Mouse (Mus musculus) left cerebral cortex, postnatal 36 days (tissue): Measurements from ENCODE around the gene Nkiras1. TPM values are rescaled to one million over a fixed set of nuclear protein-coding genes. Genes with fewer than 3 reads are reported as not detected.
"Not testable (repeated sequence)": the region's sequence is repeated elsewhere in the genome, so short reads cannot be mapped to it uniquely, and the experiment has no call there.

Source experiments
- DNase-seq, 2 experiments: peaks; one replicate each; pipeline ENCODE4 v3.0.0; 2021 to 2022; ENCODE audit warnings: low spot score in 2 of 2, mixed read lengths in 1 of 2
- intact Hi-C: fragments of 180-260 bp; cut with DNase I; formaldehyde crosslinking; loops from one replicate; pipeline ENCODE4 v1.15.1; 2025
- total RNA-seq, 2 experiments: library from RNA; stranded (reverse); gene quantifications; 2 replicates each; pipeline ENCODE4 v1.2.3; 2021

Gene Nkiras1
- total RNA-seq, result 100 to 1,000 TPM in 1 of 2 experiments, 10 to 100 TPM in 1; 94.7 to 101 TPM

- DNase-seq, result peak; percentile 98
- intact Hi-C loops, result loop anchor here (1.0 to 5.0 kb wide), 2 partner anchors 31 to 62 kb away; partner anchors contain the start of genes Nr1d2 and Ube2e1
Observed at GRCm38 (mm10) chr14:18270529-18271441, at the start of gene Nkiras1, which contains the start of gene Rpl15. Gene Nkiras1, plus strand, starts transcription at chr14:18271136. Gene Rpl15, minus strand, starts transcription at chr14:18271391.

- intact Hi-C loops, result no loop called here
- DNase-seq, result no peak
Observed at GRCm38 (mm10) chr14:18221977-18222376, 49.0 kb upstream of the Nkiras1 start.

GRCm38 (mm10) chr14:18225431-18225830 lies 45.5 kb upstream of the Nkiras1 start:
- DNase-seq, intact Hi-C loops: not testable (repeated sequence)

GRCm38 (mm10) chr14:18226181-18226580 lies 44.8 kb upstream of the Nkiras1 start:
- intact Hi-C loops, DNase-seq: not testable (repeated sequence)

- not testable (repeated sequence) for DNase-seq
Observed at GRCm38 (mm10) chr14:18229751-18230150, 41.2 kb upstream of the Nkiras1 start.

GRCm38 (mm10) chr14:18231866-18232265 lies 39.1 kb upstream of the Nkiras1 start:
- DNase-seq, intact Hi-C loops: not testable (repeated sequence)

More at GRCm38 (mm10) chr14:18229751-18230150, 41.2 kb upstream of the Nkiras1 start:
- intact Hi-C loops, result not testable (repeated sequence)

GRCm38 (mm10) chr14:18233076-18233475 lies 37.9 kb upstream of the Nkiras1 start:
- intact Hi-C loops, result no loop called here

GRCm38 (mm10) chr14:18233981-18234960 lies 36.7 kb upstream of the Nkiras1 start:
- intact Hi-C loops, result no loop called here
- no peak for DNase-seq

More at GRCm38 (mm10) chr14:18233076-18233475, 37.9 kb upstream of the Nkiras1 start:
- no peak for DNase-seq

GRCm38 (mm10) chr14:18236496-18237235 lies 34.3 kb upstream of the Nkiras1 start:
- DNase-seq, result not testable (repeated sequence)

GRCm38 (mm10) chr14:18237381-18237780 lies 33.6 kb upstream of the Nkiras1 start:
- DNase-seq, result no peak
- intact Hi-C loops, result no loop called here

More at GRCm38 (mm10) chr14:18236496-18237235, 34.3 kb upstream of the Nkiras1 start:
- intact Hi-C loops, result not testable (repeated sequence)

- peak; percentile 98 to 99 for DNase-seq
- intact Hi-C loops, result no loop called here
Observed at GRCm38 (mm10) chr14:18238131-18238749, 32.7 kb upstream of the Nkiras1 start.

GRCm38 (mm10) chr14:18238750-18239731 lies 31.9 kb upstream of the Nkiras1 start, which contains the start of gene Nr1d2:
Gene Nr1d2, minus strand, starts transcription at chr14:18239127.
- intact Hi-C loops, result loop anchor here (1.0 kb wide), 1 partner anchor 32 kb away; the partner anchor contains the start of genes Nkiras1 and Rpl15
- DNase-seq, result peak; percentile 97 to 98

GRCm38 (mm10) chr14:18240132-18240531 lies 30.8 kb upstream of the Nkiras1 start:
- no peak for DNase-seq
- intact Hi-C loops, result no loop called here

GRCm38 (mm10) chr14:18241786-18242185 lies 29.1 kb upstream of the Nkiras1 start:
- intact Hi-C loops, result no loop called here
- no peak for DNase-seq

GRCm38 (mm10) chr14:18242638-18243130 lies 28.3 kb upstream of the Nkiras1 start:
- intact Hi-C loops, result no loop called here
- DNase-seq, result no peak

- DNase-seq, result no peak
- intact Hi-C loops, result no loop called here
Observed at GRCm38 (mm10) chr14:18261203-18261602, 9.7 kb upstream of the Nkiras1 start.

- intact Hi-C loops, result no loop called here
- peak in 1 of 2 experiments; percentile 33 for DNase-seq
Observed at GRCm38 (mm10) chr14:18263427-18263826, 7.5 kb upstream of the Nkiras1 start.
